In the genomic region with DNA sequence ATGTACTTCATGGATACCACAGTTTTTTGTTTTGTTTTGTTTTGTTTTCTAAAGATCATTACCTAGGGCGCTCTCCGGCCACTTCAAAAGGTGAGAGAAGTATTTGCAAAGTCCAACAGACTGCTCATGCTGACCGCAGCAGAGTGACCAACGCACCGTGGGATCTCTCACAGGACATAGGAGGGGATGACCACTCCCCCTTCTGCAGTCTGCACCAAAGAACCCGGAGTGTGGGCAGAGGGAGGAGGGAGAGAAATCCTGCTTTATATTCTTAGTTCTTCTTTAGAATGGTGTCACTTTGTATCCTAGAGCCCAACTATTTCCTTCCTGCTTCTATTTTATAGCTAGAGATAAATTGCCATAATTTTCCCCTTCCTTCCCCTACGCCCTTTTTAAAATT, we compare ENCODE assay signal across 8 mouse cellular contexts. TPM values are rescaled to one million over a fixed set of nuclear protein-coding genes. Genes with fewer than 3 reads are reported as not detected.
DNase-seq lines count a peak whose midpoint lies in the region; ATAC-seq and TF ChIP-seq lines count a peak whose summit lies in the region.

No protein-coding gene starts in this region.

- H3K4me3 ChIP-seq in hindbrain, embryonic 10.5 days = peak overlapping the region; percentile 33; the same call in 1 of the 2 replicates
- H3K4me3 ChIP-seq in hindbrain, embryonic 11.5 days (ENCODE audit: low read depth, low read length) = no peak overlapping the region
- no peak overlapping the region for H3K4me3 ChIP-seq in CH12.LX (replicated peaks in 1 of 3; ENCODE audit: low read depth in 2 of 3, low read length in 2 of 3, poor library complexity in 1 of 3)
- H3K4me3 ChIP-seq in embryonic facial prominence, embryonic 14.5 days (ENCODE audit: low read depth, low read length) = no peak overlapping the region
- H3K4me3 ChIP-seq in liver, embryonic 12.5 days = no peak overlapping the region

- TF ChIP-seq POLR2A in CH12.LX (IDR thresholded peaks at IDR 0.05; ENCODE audit: low read depth, low read length) = no peak

- dilution Hi-C loops in CH12.LX (cut with MboI; ENCODE audit: extremely low pct_ligation_motif_present, extremely low pct_unique_long_range_greater_than_20kb, low sequenced_read_pairs) = no loop called here

- in situ Hi-C loops in CH12.LX (cut with MboI; ENCODE audit: low pct_ligation_motif_present, low pct_unique_long_range_greater_than_20kb, low sequenced_read_pairs) = no loop called here

- ATAC-seq in hindbrain, embryonic 11.5 days (ENCODE audit: low FRiP score) = no peak
- ATAC-seq in embryonic facial prominence, embryonic 14.5 days (ENCODE audit: low read depth) = no peak
- no peak for ATAC-seq in liver, embryonic 12.5 days

- H3K27me3 ChIP-seq in hindbrain, embryonic 10.5 days (ENCODE audit: insufficient read depth, poor library complexity, severe bottlenecking) = no peaks in the 10 kb centered on the region
- no peaks in the 10 kb centered on the region for H3K27me3 ChIP-seq in hindbrain, embryonic 11.5 days (ENCODE audit: control insufficient read depth, insufficient read depth, low read length)
- no peaks in the 10 kb centered on the region for H3K27me3 ChIP-seq in CH12.LX (replicated peaks)
- H3K27me3 ChIP-seq in embryonic facial prominence, embryonic 14.5 days (replicated peaks; ENCODE audit: control insufficient read depth, insufficient read depth, low read length) = no peaks in the 10 kb centered on the region
- no peaks in the 10 kb centered on the region for H3K27me3 ChIP-seq in liver, embryonic 12.5 days (replicated peaks)

- DNase-seq in hindbrain, embryonic 10.5 days (ENCODE audit: low spot score) = no peak
- no peak for DNase-seq in hindbrain, embryonic 11.5 days (ENCODE audit: low spot score)
- no peak for DNase-seq in CH12.LX (ENCODE audit: extremely low read depth)
- no peak for DNase-seq in embryonic facial prominence, embryonic 14.5 days (ENCODE audit: low spot score)
- DNase-seq in ovary, postnatal 10 days (ENCODE audit: low spot score) = no peak
- DNase-seq in c-Kit-positive CD71-positive TER-119-positive erythroid progenitor cells, embryonic 14.5 days (ENCODE audit: low spot score) = no peak
- no peak for DNase-seq in spleen, postnatal 4 days (ENCODE audit: low spot score in 2 of 2)

- no peak for TF ChIP-seq CTCF in CH12.LX (conservative IDR thresholded peaks at IDR 0.05 in 1 of 2, IDR thresholded peaks at IDR 0.05 in 1 of 2; ENCODE audit: low read depth in 2 of 2, low read length in 2 of 2)

- H3K27ac ChIP-seq in hindbrain, embryonic 10.5 days = no peak overlapping the region
- no peak overlapping the region for H3K27ac ChIP-seq in hindbrain, embryonic 11.5 days (ENCODE audit: low read depth, low read length)
- no peak overlapping the region for H3K27ac ChIP-seq in CH12.LX (ENCODE audit: insufficient read depth, low read depth)
- H3K27ac ChIP-seq in embryonic facial prominence, embryonic 14.5 days (replicated peaks; ENCODE audit: low read depth, low read length) = no peak overlapping the region
- no peak overlapping the region for H3K27ac ChIP-seq in liver, embryonic 12.5 days

- no peak overlapping the region for H3K9ac ChIP-seq in hindbrain, embryonic 11.5 days (ENCODE audit: low read depth, low read length)
- no peak overlapping the region for H3K9ac ChIP-seq in CH12.LX (ENCODE audit: insufficient read depth, low read depth)
- no peak overlapping the region for H3K9ac ChIP-seq in embryonic facial prominence, embryonic 14.5 days (ENCODE audit: low read depth, low read length)
- no peak overlapping the region for H3K9ac ChIP-seq in liver, embryonic 12.5 days

- 34% methylated on average over 7 of the region's 7 CpGs for WGBS in hindbrain, embryonic 10.5 days
- 40% methylated on average over 7 of the region's 7 CpGs for WGBS in hindbrain, embryonic 11.5 days
- 32% methylated on average over 7 of the region's 7 CpGs for WGBS in embryonic facial prominence, embryonic 14.5 days
- 41% methylated on average over 7 of the region's 7 CpGs for WGBS in liver, embryonic 12.5 days (ENCODE audit: insufficient replicate concordance)

- H3K79me2 ChIP-seq in CH12.LX (replicated peaks; ENCODE audit: control insufficient read depth, extremely low read depth, insufficient read depth, poor library complexity, severe bottlenecking) = no peaks in the 10 kb centered on the region

- no peaks in the 10 kb centered on the region for H3K36me3 ChIP-seq in hindbrain, embryonic 10.5 days
- H3K36me3 ChIP-seq in hindbrain, embryonic 11.5 days (ENCODE audit: control insufficient read depth, insufficient read depth, low read length) = no peaks in the 10 kb centered on the region
- H3K36me3 ChIP-seq in CH12.LX (replicated peaks in 1 of 2; ENCODE audit: control insufficient read depth in 1 of 2, insufficient read depth in 1 of 2, low read length in 1 of 2) = no peaks in the 10 kb centered on the region
- H3K36me3 ChIP-seq in embryonic facial prominence, embryonic 14.5 days (ENCODE audit: control insufficient read depth, insufficient read depth, low read length) = no peaks in the 10 kb centered on the region
- no peaks in the 10 kb centered on the region for H3K36me3 ChIP-seq in liver, embryonic 12.5 days

- no peak for TF ChIP-seq RAD21 in CH12.LX (IDR thresholded peaks at IDR 0.05; ENCODE audit: low read depth, low read length)

- H3K9me3 ChIP-seq in hindbrain, embryonic 10.5 days = no peaks in the 10 kb centered on the region
- H3K9me3 ChIP-seq in hindbrain, embryonic 11.5 days (ENCODE audit: control insufficient read depth, low read length) = no peaks in the 10 kb centered on the region
- peaks cover 2% of the 10 kb centered on the region for H3K9me3 ChIP-seq in CH12.LX (replicated peaks; ENCODE audit: low read length)
- 0 out of 2 replicates have a peak, but pooled peaks cover under 1% of the 10 kb centered on the region for H3K9me3 ChIP-seq in embryonic facial prominence, embryonic 14.5 days (ENCODE audit: control insufficient read depth, low read length)
- H3K9me3 ChIP-seq in liver, embryonic 12.5 days (replicated peaks) = 0 out of 2 replicates have a peak, but pooled peaks cover 3% of the 10 kb centered on the region

- no peak for TF ChIP-seq EP300 in CH12.LX (IDR thresholded peaks at IDR 0.05; ENCODE audit: low read length)

- H3K4me1 ChIP-seq in hindbrain, embryonic 10.5 days (replicated peaks) = peaks cover 16% of the 10 kb centered on the region; the same call in 1 of the 2 replicates
- no peaks in the 10 kb centered on the region for H3K4me1 ChIP-seq in hindbrain, embryonic 11.5 days (replicated peaks; ENCODE audit: control insufficient read depth, insufficient read depth, low read length)
- H3K4me1 ChIP-seq in CH12.LX (ENCODE audit: control insufficient read depth in 1 of 2, insufficient read depth in 2 of 2) = no peaks in the 10 kb centered on the region
- peaks cover 5% of the 10 kb centered on the region; the same call in 1 of the 2 replicates for H3K4me1 ChIP-seq in embryonic facial prominence, embryonic 14.5 days (ENCODE audit: control insufficient read depth, insufficient read depth, low read length)
- peaks cover 9% of the 10 kb centered on the region; the same call in 1 of the 2 replicates for H3K4me1 ChIP-seq in liver, embryonic 12.5 days

- no peak overlapping the region for H3K4me2 ChIP-seq in hindbrain, embryonic 11.5 days (replicated peaks; ENCODE audit: low read depth, low read length)
- H3K4me2 ChIP-seq in CH12.LX (ENCODE audit: insufficient read depth, low read depth, poor library complexity, severe bottlenecking) = peak overlapping the region; percentile 85
- H3K4me2 ChIP-seq in embryonic facial prominence, embryonic 14.5 days (ENCODE audit: low read depth, low read length) = peak overlapping the region; percentile 18; the same call in 1 of the 2 replicates
- peak overlapping the region; percentile 51 for H3K4me2 ChIP-seq in liver, embryonic 12.5 days

TF ChIP-seq in CH12.LX, 34 proteins besides CTCF, POLR2A, EP300 and RAD21:
- TF ChIP-seq ETS1 (conservative IDR thresholded peaks at IDR 0.05; ENCODE audit: low read depth, low read length) (no peak), CHD2 (IDR thresholded peaks at IDR 0.05; ENCODE audit: low read length) (no peak), TCF12 (IDR thresholded peaks at IDR 0.05; ENCODE audit: low read depth, low read length) (no peak), ZMIZ1 (IDR thresholded peaks at IDR 0.05; ENCODE audit: low read depth, low read length) (no peak), HCFC1 (IDR thresholded peaks at IDR 0.05; ENCODE audit: low read depth, low read length) (no peak), ZKSCAN1 (IDR thresholded peaks at IDR 0.05; ENCODE audit: borderline replicate concordance, low read depth, low read length) (no peak), E2F4 (IDR thresholded peaks at IDR 0.05; ENCODE audit: insufficient replicate concordance, low read depth, low read length) (no peak), GABPA (IDR thresholded peaks at IDR 0.05; ENCODE audit: insufficient replicate concordance, low read depth, low read length) (no peak), MEF2A (IDR thresholded peaks at IDR 0.05; ENCODE audit: borderline replicate concordance, low read depth, low read length) (no peak)

RNA-seq across cellular contexts. Expression of a gene that starts 48.4 kb away (rescaled TPM):
- 9.7 and 15.7 TPM in 2 replicates for polyA plus RNA-seq in hindbrain, embryonic 10.5 days (2016; fragmentation: Nextera tagmentation; extraction: Ambion mirVana)
- 9.3 and 10.3 TPM in 2 replicates for polyA plus RNA-seq in hindbrain, embryonic 11.5 days (2014; fragmentation: Nextera tagmentation; extraction: Ambion mirVana)
- total RNA-seq in CH12.LX (2012; rRNA removed) (8.3 and 9.4 TPM in 2 replicates), CH12.LX (2014; rRNA removed) (10.7 and 12.2 TPM in 2 replicates)
- 7.3 and 8.8 TPM in 2 replicates for polyA plus RNA-seq in CH12.LX (2012; ENCODE audit: insufficient read length, low read depth)
- polyA plus RNA-seq in embryonic facial prominence, embryonic 14.5 days (2014; fragmentation: Nextera tagmentation; extraction: Ambion mirVana) = 11.1 and 14.4 TPM in 2 replicates
- 6.7 and 8.0 TPM in 2 replicates for polyA plus RNA-seq in liver, embryonic 12.5 days (2016; fragmentation: Nextera tagmentation; extraction: Ambion mirVana)

RNA-seq across cellular contexts. Expression of a gene that starts 50.8 kb away (rescaled TPM):
- 0.50 and 1.7 TPM in 2 replicates for polyA plus RNA-seq in hindbrain, embryonic 10.5 days (2016; fragmentation: Nextera tagmentation; extraction: Ambion mirVana)
- 2.5 and 4.1 TPM in 2 replicates for polyA plus RNA-seq in hindbrain, embryonic 11.5 days (2014; fragmentation: Nextera tagmentation; extraction: Ambion mirVana)
- total RNA-seq in CH12.LX (2012; rRNA removed) (not detected in 2 replicates), CH12.LX (2014; rRNA removed) (not detected in 2 replicates)
- polyA plus RNA-seq in CH12.LX (2012; ENCODE audit: insufficient read length, low read depth) = not detected in 2 replicates
- 1.0 and 2.3 TPM in 2 replicates for polyA plus RNA-seq in embryonic facial prominence, embryonic 14.5 days (2014; fragmentation: Nextera tagmentation; extraction: Ambion mirVana)
- 0.24 and 0.42 TPM in 2 replicates for polyA plus RNA-seq in liver, embryonic 12.5 days (2016; fragmentation: Nextera tagmentation; extraction: Ambion mirVana)
